In genomic region chr14:105490158-105490557, GRCm38 (mm10) we compare ENCODE assay signal across 20 mouse cellular contexts.
DNase-seq lines count a peak whose midpoint lies in the region; ATAC-seq lines count a peak whose summit lies in the region.
"Had no signal": no experiment of that assay in that cellular context is flagged by ENCODE, and none has a peak within 500 bp of the region (broad histone marks: within the 10 kb centered on the region; RNA-seq: fewer than 3 reads in every experiment).

No protein-coding gene starts in this region.

- peak; percentile 89 for ATAC-seq in frontal cortex, adult (ENCODE audit: low TSS enrichment)
- ATAC-seq: CD4-positive, CD25-positive, alpha-beta regulatory T cell, adult 4 months; forebrain, embryonic 14.5 days; inflammation-experienced regulatory T-cells, adult 6 months; intestine, postnatal 0 days had no signal

- intact Hi-C loops in left cerebral cortex, postnatal 14 days (cut with DNase I): no loop called here

- peak; percentile 6 for DNase-seq in embryo, embryonic 10 days (ENCODE audit: low spot score)
- no peak for DNase-seq in embryo, embryonic 11 days
- no peak for DNase-seq in frontal cortex, postnatal 10 days (ENCODE audit: low spot score in 2 of 2)
- peak; percentile 24 to 49 for DNase-seq in left cerebral cortex, postnatal 14 days (ENCODE audit: low spot score in 2 of 2)
- no peak for DNase-seq in left cerebral cortex, adult 11 months (ENCODE audit: low spot score)
- DNase-seq in R1 (ENCODE audit: low read depth, low spot score): peak; percentile 42
- DNase-seq in Muller cell, postnatal 12 days (ENCODE audit: inconsistent ontology term): no peak
- DNase-seq: adrenal gland, adult 2 months; adrenal gland, postnatal 25 days; B cell, adult 2 months; cerebellum, adult 2 months; cerebellum, postnatal 10 days; heart, adult 18-20 months; heart, postnatal 10 days; heart, postnatal 4 days had no signal

Comparison
In these comparisons a context has a peak if more than half of its experiments do, and no peak if none do; other contexts are left out.
1. DNase-seq: peak in embryo, embryonic 10 days (single experiment), left cerebral cortex, postnatal 14 days (2 of 2) and R1 (single experiment); none in embryo, embryonic 11 days (single experiment), frontal cortex, postnatal 10 days (0 of 2), left cerebral cortex, adult 11 months (single experiment) and Muller cell, postnatal 12 days (single experiment).